Mouse (Mus musculus) brain, embryonic 14.5 days (tissue): ENCODE results near the gene Abhd18.
"Not testable (repeated sequence)": the region's sequence is repeated elsewhere in the genome, so short reads cannot be mapped to it uniquely, and the experiment has no call there.

Experiments used
- CTCF ChIP-seq: fragments of 200-500 bp; IDR thresholded peaks from 2 replicates; pipeline ENCODE4 v1.5.1; 2012; ENCODE audit warnings: inconsistent platforms, mild to moderate bottlenecking, moderate library complexity, borderline replicate concordance; ENCODE audit not compliant: insufficient read depth, insufficient read length; ENCODE audit errors: extremely low read depth
- POLR2A ChIP-seq: fragments of 200-500 bp; IDR thresholded peaks from 2 replicates; pipeline ENCODE4 v1.6.1; 2012; ENCODE audit warnings: mild to moderate bottlenecking, inconsistent platforms, borderline replicate concordance; ENCODE audit not compliant: poor library complexity, insufficient read depth, insufficient read length, severe bottlenecking; ENCODE audit errors: extremely low read depth

DNA sequence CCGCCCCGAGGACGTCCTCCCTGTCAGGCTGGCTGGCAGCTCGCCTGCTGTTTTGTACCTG lies at the start of gene Abhd18:
- TF ChIP-seq POLR2A, CTCF: not testable (repeated sequence)
